Mouse (Mus musculus) frontal cortex, postnatal 25 days (tissue): ENCODE data around the gene Ppp1r15a.
"Not testable (repeated sequence)": the region's sequence is repeated elsewhere in the genome, so short reads cannot be mapped to it uniquely, and the experiment has no call there.

Source experiments
- DNase-seq, 2 experiments: peaks; one replicate each; pipeline ENCODE4 v3.0.0; 2022; ENCODE audit warnings: low spot score in 2 of 2

Gene Ppp1r15a

DNA sequence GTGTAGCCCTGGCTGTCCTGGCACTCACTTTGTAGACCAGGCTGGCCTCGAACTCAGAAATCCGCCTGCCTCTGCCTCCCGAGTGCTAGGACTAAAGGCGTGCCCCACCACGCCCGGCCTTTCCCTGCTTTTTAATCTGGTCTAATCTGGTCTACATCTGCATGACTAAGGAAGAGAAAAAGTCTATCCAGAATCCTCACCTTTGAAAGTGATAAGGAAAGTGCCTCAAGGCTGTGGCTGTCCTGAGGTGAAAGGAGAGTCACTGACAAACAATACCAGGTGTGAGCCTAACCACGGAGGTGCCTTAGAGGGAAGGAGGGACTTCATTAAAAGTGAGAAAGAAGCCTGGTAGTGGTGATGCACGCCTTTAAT is 25.4 kb upstream of the Ppp1r15a start:
- DNase-seq = no peak

- DNase-seq = no peak
These were observed 24.9 kb upstream of the Ppp1r15a start for GRCm38 (mm10) chr7:45550821-45551511.

GRCm38 (mm10) chr7:45549641-45550436 is 23.8 kb upstream of the Ppp1r15a start:
- DNase-seq = no peak

- DNase-seq = no peak
These were observed 18.5 kb upstream of the Ppp1r15a start for GRCm38 (mm10) chr7:45544525-45544924.

GRCm38 (mm10) chr7:45540213-45540612 is 14.1 kb upstream of the Ppp1r15a start:
- no peak for DNase-seq

- no peak for DNase-seq
These were observed 13.0 kb upstream of the Ppp1r15a start for GRCm38 (mm10) chr7:45539095-45539494.

GRCm38 (mm10) chr7:45538163-45539041 is 12.3 kb upstream of the Ppp1r15a start:
- DNase-seq = peak; percentile 24 to 37

DNA sequence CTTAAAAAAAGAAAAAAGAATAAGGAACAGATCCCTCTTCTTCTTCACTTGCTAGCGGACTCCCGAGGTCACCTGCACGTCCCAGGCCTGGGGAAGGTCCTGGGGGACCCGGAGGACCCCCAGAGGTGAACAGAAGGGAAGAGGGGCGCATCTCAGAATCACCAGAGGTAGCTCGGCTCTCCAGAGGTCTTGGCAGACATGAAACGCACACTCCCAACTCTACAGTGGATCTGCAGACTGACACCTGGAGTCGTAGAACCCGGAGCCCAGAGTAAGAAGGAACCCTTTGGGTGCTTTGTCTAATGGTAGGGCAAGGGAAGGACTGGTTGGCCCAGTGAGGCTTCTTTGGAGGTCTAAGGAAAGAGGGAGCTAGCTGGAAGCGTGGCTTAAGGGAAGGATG is 11.5 kb upstream of the Ppp1r15a start:
- no peak for DNase-seq

GRCm38 (mm10) chr7:45535676-45536075 is 9.6 kb upstream of the Ppp1r15a start:
- DNase-seq = no peak

DNA sequence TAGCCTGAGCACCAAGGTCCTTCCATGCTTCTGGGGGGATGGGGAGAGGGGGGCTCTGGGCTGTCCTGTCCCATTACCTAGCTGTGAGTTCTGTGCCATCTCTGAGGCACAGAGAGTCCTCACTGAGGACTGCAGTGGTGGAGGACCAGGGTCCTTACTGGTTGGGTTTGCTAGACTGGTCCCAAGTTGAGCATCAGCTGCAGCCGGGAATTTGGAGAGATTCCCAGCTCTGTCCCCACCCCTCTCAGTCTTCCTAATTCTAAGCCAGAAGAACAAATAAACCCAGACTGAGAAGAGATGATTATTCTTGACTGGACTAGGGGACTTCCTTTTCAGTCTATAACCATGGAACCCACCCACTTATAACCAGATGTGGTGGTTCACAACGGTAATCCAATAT is 4.6 kb upstream of the Ppp1r15a start:
- no peak for DNase-seq

DNA sequence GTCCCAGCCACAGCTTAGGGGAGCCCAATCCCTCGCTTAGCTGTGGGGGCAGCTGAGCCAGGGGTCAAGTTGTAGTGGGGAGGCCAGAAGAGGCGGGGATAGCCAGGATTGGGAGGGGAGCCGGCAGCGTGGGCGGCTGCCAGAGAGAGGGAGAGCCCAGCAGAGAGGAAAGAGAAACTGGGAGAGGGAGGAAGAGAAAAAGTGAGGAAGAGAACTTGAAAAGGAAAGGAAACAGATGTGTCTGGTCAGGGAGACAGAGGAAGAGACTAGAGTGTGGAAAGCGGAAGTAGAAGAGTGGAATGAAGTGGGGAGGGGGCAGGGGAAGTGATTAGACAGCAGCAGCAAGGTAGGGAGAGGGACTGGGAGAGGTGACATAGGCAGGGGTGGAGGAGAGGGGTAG is 3.4 kb upstream of the Ppp1r15a start:
- DNase-seq = no peak

GRCm38 (mm10) chr7:45527169-45527568 is 1.1 kb upstream of the Ppp1r15a start:
- not testable (repeated sequence) for DNase-seq

DNA sequence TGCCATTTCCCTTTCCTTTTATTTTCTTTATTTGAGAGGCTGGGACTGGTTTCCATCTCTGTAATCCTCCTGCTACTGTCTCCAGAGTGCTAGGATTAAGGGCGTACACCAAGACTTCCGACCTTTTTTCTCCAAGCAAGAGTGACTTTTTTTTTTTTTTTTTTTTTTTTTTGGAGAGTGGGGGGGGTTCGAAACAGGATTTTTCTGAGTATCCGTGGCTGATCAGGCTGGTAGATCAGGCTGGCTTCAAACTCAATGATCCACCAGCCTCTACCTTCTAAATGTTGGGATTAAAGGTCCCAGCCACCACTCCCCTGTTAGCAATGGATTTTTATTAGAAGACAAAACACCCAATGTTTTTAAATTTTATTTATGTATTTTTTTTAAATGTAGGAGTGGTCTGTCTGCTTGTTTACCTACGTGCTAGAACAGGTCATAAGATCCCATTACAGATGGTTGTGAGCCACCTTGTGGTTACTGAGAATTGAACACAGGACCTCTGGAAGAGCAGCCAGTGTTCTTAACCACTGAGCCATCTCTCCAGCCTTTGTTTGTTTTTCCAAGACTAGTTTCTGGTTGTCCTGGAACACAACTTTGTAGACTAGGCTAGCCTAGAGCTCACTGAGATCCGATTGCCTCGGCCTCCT is 529 bp upstream of the Ppp1r15a start:
- DNase-seq = no peak

DNA sequence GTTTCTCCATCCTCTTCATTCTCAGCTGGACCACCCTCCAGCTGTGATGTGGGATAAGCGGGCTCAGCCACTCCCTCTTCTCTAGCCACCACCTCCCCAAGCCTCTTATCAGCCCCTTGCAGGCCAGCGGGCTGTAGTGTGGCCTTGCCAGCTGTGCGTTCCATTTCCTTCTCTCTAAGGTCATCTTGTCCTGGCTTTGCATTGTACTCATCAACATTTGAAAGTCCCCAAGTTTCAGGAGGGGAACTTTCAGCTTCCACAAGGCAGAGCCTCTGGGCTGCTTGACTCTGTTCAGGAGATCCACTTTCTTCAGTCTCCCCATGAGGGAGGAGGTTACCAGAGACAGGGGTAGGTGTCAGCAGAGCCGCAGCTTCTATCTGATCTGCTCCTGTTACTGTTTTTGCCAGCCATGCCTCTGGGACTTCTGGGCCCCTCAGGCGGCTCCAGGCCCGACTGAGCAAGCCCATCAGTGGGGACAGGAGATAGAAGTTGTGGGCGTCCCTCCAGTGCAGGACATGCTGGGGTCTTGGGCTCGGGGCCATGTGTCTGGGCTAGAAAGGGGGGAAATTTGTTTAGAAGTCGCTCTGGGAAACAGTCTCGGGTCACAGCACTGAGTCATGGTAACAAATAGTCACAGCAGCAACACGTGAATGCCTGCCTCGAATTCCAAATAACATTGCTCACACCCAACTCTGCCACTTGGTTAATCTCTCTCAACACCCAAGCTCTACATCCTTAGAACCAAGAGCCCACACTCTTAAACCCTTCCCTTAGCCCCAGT is 1.0 kb downstream of the Ppp1r15a start:
- no peak for DNase-seq

DNA sequence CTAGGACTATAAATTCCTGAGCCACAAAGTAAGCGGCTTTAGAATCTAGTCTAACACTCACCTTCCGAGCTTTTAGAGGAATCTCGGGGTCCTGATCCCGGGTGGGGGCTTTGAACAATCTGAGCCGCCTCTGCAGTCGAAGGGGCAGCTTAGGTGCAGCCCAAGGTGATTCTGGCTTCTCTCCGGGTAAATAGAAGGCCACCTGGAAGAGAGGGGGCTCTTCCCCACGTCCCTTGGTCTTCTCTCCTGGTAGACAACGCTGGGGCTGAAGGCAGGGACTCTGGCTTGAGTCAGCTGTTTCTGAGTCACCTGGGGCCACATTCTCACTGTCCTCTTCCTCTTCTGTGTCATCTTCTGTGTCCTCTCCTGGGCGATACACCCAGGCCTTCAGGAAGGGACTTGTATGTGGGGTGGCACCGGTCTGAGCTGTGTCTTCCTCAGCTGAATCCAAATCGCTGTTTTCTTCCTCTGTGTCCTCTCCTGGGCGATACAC is 2.3 kb downstream of the Ppp1r15a start:
- DNase-seq = no peak

GRCm38 (mm10) chr7:45522957-45523676 is 3.0 kb downstream of the Ppp1r15a start:
- DNase-seq = no peak

GRCm38 (mm10) chr7:45522194-45522752 is 3.8 kb downstream of the Ppp1r15a start:
- no peak for DNase-seq

GRCm38 (mm10) chr7:45521728-45522184 is 4.3 kb downstream of the Ppp1r15a start:
- peak; percentile 79 for DNase-seq

GRCm38 (mm10) chr7:45520605-45521004 is 5.5 kb downstream of the Ppp1r15a start:
- no peak for DNase-seq
